Mouse (Mus musculus): ENCODE results near the gene Itgb1bp2.

Itgb1bp2 gene

GRCm38 (mm10) chrX:101448886-101449475 is at the start of gene Itgb1bp2:
Gene Itgb1bp2 (plus strand): TSS chrX:101449088.
- DNase-seq (ENCODE audit: low spot score): no peak

- DNase-seq (ENCODE audit: low spot score): peak; percentile 17
These were observed 29.8 kb upstream of the Itgb1bp2 start for GRCm38 (mm10) chrX:101418946-101419724.

- DNase-seq (ENCODE audit: low spot score): peak; percentile 87
These were observed 28.9 kb upstream of the Itgb1bp2 start for GRCm38 (mm10) chrX:101419725-101420699.

- DNase-seq (ENCODE audit: low spot score): peak; percentile 52
These were observed 28.2 kb upstream of the Itgb1bp2 start, which contains the start of gene Zmym3 for GRCm38 (mm10) chrX:101420700-101421095. Gene Zmym3 (minus strand): TSS chrX:101420849.

GRCm38 (mm10) chrX:101423462-101423861 is 25.4 kb upstream of the Itgb1bp2 start:
- DNase-seq (ENCODE audit: low spot score): no peak

- DNase-seq (ENCODE audit: low spot score): no peak
These were observed 21.1 kb upstream of the Itgb1bp2 start for GRCm38 (mm10) chrX:101427774-101428173.

- no peak for DNase-seq (ENCODE audit: low spot score)
These were observed 20.1 kb upstream of the Itgb1bp2 start for GRCm38 (mm10) chrX:101428785-101429141.

- DNase-seq (ENCODE audit: low spot score): peak; percentile 93
These were observed 19.5 kb upstream of the Itgb1bp2 start, which contains the start of gene Nono for GRCm38 (mm10) chrX:101429142-101429949. Gene Nono (plus strand): TSS chrX:101429318.

GRCm38 (mm10) chrX:101429976-101430375 is 18.9 kb upstream of the Itgb1bp2 start:
- peak; percentile 21 for DNase-seq (ENCODE audit: low spot score)

- no peak for DNase-seq (ENCODE audit: low spot score)
These were observed 2.3 kb downstream of the Itgb1bp2 start for GRCm38 (mm10) chrX:101451147-101451546.

- no peak for DNase-seq (ENCODE audit: low spot score)
These were observed 2.7 kb downstream of the Itgb1bp2 start for GRCm38 (mm10) chrX:101451591-101451990.

GRCm38 (mm10) chrX:101472202-101472601 is 23.3 kb downstream of the Itgb1bp2 start:
- no peak for DNase-seq (ENCODE audit: low spot score)

- no peak for DNase-seq (ENCODE audit: low spot score)
These were observed 32.9 kb downstream of the Itgb1bp2 start for GRCm38 (mm10) chrX:101481604-101482350.

- peak; percentile 68 for DNase-seq (ENCODE audit: low spot score)
These were observed 37.7 kb downstream of the Itgb1bp2 start for GRCm38 (mm10) chrX:101486487-101487152.

All from embryo, embryonic 10 days (tissue).